Mouse (Mus musculus) cortical plate, adult 2 months (tissue): ENCODE results near the gene Lbhd1. TPM values are rescaled to one million over a fixed set of nuclear protein-coding genes. Genes with fewer than 3 reads are reported as not detected.

Experiments used
- H3K27ac ChIP-seq: fragments of 200-500 bp; 2 replicates; pipeline ENCODE4 v1.5.1; 2012; ENCODE audit warnings: low read length, control low read depth, inconsistent platforms; ENCODE audit not compliant: insufficient read depth
- H3K4me1 ChIP-seq: fragments of 200-500 bp; 2 replicates; pipeline ENCODE4 v1.6.1; 2011; ENCODE audit warnings: low read length; ENCODE audit not compliant: control insufficient read depth, insufficient read depth
- H3K4me3 ChIP-seq: fragments of 200-500 bp; 2 replicates; pipeline ENCODE4 v1.5.1; 2011; ENCODE audit warnings: mild to moderate bottlenecking, low read length, control low read depth; ENCODE audit not compliant: insufficient read depth
- CTCF ChIP-seq: fragments of 200-500 bp; IDR thresholded peaks from 2 replicates; pipeline ENCODE4 v1.5.1; 2011; ENCODE audit warnings: mild to moderate bottlenecking, control low read depth, low read length; ENCODE audit not compliant: insufficient read depth; ENCODE audit errors: extremely low read depth
- POLR2A ChIP-seq: fragments of 200-500 bp; IDR thresholded peaks from 2 replicates; pipeline ENCODE4 v1.6.1; 2011; ENCODE audit warnings: mild to moderate bottlenecking, low read length, control low read depth; ENCODE audit not compliant: insufficient read depth; ENCODE audit errors: extremely low read depth
- polyA plus RNA-seq: library from polyadenylated mRNA; depleted of rRNA; stranded (reverse); fragments of >200 nt; gene quantifications from 2 replicates; pipeline ENCODE4 v1.2.3, GENCODE M21; 2012

The Lbhd1 gene
- polyA plus RNA-seq, 1 experiment = 3.4 TPM

- Histone ChIP-seq H3K4me3 (no peak overlapping the region), H3K4me1 (no peaks in the 10 kb centered on the region), H3K27ac (no peak overlapping the region)
- TF ChIP-seq CTCF (no peak), POLR2A (no peak)
Measured at GRCm38 (mm10) chr19:8927891-8928525, 44.5 kb downstream of the Lbhd1 start.

GRCm38 (mm10) chr19:8928689-8929223, 45.2 kb downstream of the Lbhd1 start:
- TF ChIP-seq CTCF (no peak), POLR2A (no peak)
- no peak overlapping the region for H3K27ac ChIP-seq
- H3K4me3 ChIP-seq = peak overlapping the region; percentile 17
- no peaks in the 10 kb centered on the region for H3K4me1 ChIP-seq

DNA sequence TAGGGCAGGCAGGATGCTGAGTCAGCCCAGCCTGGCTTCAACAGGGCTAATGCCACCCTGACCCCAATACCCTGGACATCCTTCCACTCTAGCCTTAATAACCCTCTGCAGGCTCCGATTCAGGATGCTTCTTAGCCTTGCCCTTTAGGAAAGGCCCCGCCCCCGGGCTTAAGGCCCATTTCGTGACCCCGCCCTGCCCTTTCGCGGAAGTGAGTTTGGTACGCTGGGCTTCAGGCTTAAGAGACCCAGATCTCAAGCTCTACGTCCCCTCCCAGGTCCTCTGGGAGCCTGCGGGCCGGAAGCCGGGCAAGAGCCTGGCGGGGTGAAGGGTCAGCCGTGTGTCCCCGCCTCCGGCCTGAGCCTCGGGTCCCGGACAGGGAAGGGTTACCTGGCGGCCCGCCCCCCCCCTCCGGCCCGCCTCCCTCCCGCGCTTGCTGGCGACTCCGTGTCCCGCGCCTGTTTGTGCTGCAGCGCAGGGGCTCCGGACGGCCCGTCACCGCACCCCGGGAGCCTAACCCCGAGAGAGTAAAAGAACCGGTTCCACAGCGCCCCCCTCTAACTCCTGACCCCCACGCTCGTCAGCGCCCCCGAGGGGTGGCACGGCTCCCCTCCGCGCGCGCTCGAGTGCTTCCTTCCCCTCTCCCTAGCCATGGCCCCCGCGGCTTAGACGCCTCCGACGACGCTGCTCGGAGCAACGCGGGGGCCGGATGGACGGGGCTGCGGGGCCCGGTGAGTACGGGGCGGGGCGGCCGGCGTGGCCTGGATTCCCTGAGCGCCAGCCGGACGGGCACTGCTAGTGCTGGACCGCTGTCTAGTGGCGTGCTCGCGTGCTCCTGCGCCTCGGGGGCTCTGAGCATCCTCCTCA, 45.9 kb downstream of the Lbhd1 start, which contains the start of the genes Rom1 and Eml3:
TSS of gene Rom1 (minus strand) at position 133 of the 865 bp plus-strand sequence.
TSS of gene Eml3 (plus strand) at position 329 of the 865 bp plus-strand sequence.
- Histone ChIP-seq H3K4me3 (peak within 1 kb of the TSS; percentile 17), H3K27ac (no peak within 1 kb of the TSS), H3K4me1 (no peaks in the 10 kb centered on the region)
- TF ChIP-seq CTCF (no peak), POLR2A (no peak)

DNA sequence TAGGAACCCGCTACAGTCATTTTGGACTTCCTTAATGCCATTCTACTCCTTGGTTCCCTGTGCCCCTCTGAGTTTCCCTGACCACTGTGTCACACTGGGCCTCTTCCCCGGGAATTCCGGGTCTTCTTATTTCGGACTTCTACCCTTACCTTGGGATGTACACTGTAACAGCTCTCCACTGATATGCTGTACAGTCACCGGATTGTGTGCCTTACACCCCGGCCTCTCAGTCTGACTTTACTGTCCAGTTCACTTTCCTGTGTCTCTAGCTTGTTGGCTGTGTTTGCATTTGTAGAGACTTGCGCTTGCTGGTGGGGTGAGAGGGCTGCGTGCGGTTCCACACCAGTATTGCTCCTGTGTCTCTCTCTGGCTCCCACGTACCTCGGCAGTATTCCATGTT, 46.6 kb downstream of the Lbhd1 start:
- H3K27ac ChIP-seq = no peak overlapping the region
- no peaks in the 10 kb centered on the region for H3K4me1 ChIP-seq
- TF ChIP-seq CTCF (no peak), POLR2A (no peak)
- H3K4me3 ChIP-seq = peak overlapping the region; percentile 17

DNA sequence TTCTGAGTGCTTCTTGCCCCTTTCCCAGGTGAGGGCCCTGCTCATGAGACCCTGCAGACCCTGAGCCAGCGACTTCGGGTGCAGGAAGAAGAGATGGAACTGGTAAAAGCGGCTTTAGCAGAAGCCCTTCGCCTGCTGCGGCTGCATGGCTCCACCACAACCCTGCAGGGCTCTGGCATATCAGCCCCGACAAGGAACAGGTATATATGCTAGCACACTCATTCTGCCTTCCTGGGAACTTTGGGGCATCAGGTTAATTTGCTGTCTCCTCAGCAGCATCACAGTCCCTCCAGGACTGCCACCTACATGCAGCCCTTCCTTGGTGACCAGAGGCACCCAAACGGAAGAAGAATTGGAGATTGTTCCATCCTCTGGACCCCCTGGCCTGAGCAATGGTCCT, 47.2 kb downstream of the Lbhd1 start:
- TF ChIP-seq CTCF (no peak), POLR2A (no peak)
- no peak overlapping the region for H3K4me3 ChIP-seq
- H3K27ac ChIP-seq = no peak overlapping the region
- H3K4me1 ChIP-seq = no peaks in the 10 kb centered on the region

DNA sequence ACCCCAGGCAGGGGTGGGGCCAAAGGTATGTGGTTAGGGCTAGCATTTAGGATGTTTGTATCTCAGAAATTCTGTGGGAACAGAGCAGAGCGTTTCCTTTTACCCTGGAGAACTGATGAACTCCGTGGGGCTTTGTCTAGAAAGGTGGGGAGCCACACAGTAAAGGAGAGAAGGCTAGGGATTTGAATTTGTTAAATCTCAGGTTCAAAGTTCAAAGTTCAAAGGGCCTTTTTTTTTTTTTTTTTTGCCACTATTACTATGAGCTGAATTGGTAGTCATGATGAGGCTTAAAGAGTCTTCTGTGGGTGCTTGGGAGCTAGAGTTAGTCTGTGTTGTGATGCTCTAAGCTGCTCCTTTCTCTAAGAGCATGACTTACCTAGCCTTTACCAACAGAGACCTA, 53.2 kb downstream of the Lbhd1 start:
- Histone ChIP-seq H3K27ac (no peak overlapping the region), H3K4me3 (no peak overlapping the region), H3K4me1 (no peaks in the 10 kb centered on the region)
- no peak for TF ChIP-seq POLR2A
- TF ChIP-seq CTCF = no peak

GRCm38 (mm10) chr19:8940526-8941133, 57.1 kb downstream of the Lbhd1 start:
- no peak overlapping the region for H3K27ac ChIP-seq
- no peak overlapping the region; the same call in 1 of the 2 replicates for H3K4me3 ChIP-seq
- peaks cover 3% of the 10 kb centered on the region; the same call in 1 of the 2 replicates for H3K4me1 ChIP-seq
- TF ChIP-seq CTCF = no peak
- no peak for TF ChIP-seq POLR2A

DNA sequence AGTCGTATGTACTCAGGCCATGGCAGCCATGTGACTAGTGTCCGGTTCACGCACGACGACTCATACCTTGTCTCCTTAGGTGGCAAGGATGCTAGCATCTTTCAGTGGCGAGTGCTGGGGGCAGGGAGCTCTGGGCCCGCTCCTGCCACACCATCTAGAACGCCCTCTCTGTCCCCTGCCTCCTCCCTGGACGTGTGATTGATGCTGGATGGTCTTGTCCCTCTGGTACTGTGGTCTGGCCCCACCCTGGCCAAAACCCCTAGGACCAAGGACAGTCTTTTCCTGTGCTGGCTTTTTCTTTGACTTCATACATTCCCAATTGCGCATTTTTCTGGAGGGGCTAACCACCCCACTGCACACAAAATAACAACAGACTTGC, 57.6 kb downstream of the Lbhd1 start:
- TF ChIP-seq CTCF = no peak
- TF ChIP-seq POLR2A = no peak

GRCm38 (mm10) chr19:8941515-8942217, 58.1 kb downstream of the Lbhd1 start, which contains the start of gene Mta2:
Mta2 (plus strand) TSS chr19:8941875.
- peaks cover 3% of the 10 kb centered on the region; the same call in 1 of the 2 replicates for H3K4me1 ChIP-seq
- H3K4me3 ChIP-seq = peak within 1 kb of the TSS; percentile 93
- peak within 1 kb of the TSS; percentile 93 for H3K27ac ChIP-seq
- TF ChIP-seq CTCF (no peak), POLR2A (peak; percentile 42; the same call in 1 of the 2 replicates)

More for the DNA sequence above, 57.6 kb downstream of the Lbhd1 start:
- H3K4me1 ChIP-seq = peaks cover 3% of the 10 kb centered on the region; the same call in 1 of the 2 replicates
- no peak overlapping the region for H3K27ac ChIP-seq
- H3K4me3 ChIP-seq = peak overlapping the region; percentile 93; the same call in 1 of the 2 replicates
